Mouse (Mus musculus) kidney, adult 8-10 months (tissue): ENCODE data around the gene Dcxr.
"Not testable (repeated sequence)": the region's sequence is repeated elsewhere in the genome, so short reads cannot be mapped to it uniquely, and the experiment has no call there.

ENCODE experiments used
- DNase-seq, 2 experiments: peaks; one replicate each; pipeline ENCODE4 v3.0.0; 2022

The Dcxr gene

DNA sequence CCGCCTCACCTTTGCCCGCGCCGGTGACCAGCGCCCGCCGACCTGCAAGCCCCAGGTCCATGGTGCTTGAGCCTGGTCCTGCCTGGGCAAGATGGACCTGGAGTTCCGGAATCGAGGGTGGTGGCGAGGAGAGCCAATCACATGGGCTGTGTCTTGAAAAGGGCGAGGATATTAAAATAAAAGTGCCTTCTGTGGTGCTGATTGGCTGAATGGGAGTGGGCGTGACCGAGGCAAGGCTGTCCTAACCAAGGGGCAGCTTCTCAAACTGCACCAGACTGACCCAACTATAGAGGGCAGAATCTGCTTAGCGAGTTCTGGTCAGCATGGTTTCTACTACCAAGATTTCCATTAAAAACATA, at the start of gene Dcxr:
Dcxr (minus strand) TSS at position 113 of the 359 bp plus-strand sequence.
- DNase-seq, result peak; percentile 97 to 98

DNA sequence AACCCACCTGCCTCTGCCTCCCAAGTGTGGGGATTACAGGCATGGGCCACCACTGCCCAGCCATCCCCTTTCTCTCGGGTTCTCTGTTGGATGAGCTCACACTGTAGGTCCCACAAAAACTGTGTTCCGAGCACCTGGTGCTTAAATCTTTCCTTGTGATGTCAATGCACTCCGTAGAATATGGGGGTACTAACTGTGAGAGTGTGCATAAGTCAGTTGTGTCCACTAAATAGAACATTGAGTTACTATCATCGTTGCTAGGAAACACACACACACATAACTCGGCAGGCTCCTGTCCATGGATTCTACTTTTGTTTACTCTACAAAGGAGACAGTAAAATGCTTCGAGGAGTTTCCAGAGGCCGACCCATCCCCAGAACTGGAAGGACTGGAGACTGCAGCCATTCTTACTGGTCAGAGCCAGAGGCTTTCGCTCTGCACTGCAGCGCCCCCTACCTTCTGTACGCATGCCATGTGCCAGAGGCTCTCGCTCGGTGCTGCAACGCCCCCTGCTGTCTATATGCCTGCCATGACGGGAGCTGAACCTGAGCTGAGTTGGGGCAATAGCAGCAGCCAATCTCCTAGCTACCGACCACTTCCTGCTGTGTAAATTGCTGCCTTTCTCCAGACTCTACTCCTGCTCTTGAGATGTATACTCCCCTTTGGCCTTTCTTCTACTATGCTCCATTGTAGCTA, 48.8 kb upstream of the Dcxr start:
- peak; percentile 87 to 95 for DNase-seq

DNA sequence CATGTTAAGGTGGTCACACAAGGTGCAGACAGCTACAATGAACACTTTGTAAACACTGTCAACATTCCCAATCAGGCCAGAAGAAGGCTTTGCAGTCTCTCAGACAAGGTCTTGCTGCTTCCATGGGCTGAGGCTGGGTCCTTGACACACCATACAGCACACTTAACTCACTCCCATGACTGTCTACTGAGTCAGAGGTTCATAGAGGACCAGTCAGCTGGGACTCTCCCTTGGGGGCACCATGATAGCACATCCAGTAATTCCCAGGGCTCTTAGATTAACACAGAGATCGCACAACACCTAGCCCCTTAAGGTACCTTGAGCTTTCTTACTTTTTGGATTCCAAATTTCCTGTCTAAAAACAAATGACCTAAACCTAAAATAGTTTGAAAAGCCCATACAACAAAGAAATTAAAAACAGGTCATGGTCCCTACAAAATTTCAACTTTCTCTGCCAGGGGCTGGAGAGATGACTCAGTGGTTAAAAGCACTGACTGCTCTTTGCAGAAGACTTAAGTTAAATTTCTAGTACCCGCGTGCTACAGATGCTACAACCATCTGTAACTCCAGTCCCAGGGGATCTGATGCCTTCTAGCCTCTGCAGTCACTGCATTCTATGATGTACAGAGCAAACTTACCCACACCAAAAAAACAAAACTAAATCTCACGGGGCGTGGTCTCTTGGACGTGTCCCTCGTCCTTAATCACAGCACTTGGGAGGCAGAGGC, 46.5 kb upstream of the Dcxr start:
- no peak for DNase-seq

DNA sequence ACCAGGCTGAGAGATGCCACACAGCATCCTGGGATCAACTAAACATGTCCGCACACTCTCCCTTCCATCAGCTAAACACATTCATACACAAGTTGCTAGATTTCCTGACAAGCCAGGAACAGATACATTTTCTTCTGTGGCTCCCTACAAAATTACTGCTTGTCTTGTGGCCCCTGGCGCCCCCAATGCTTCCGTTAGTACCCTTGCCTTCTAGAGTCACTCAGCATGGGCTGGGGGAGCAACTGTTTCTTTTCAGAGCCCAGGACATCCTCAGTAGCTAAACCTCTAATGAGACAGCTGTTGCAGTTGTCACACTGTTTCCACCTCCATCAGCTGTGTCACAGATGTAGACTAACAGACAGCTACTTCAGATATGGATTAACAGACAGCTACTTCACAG, 45.7 kb upstream of the Dcxr start:
- DNase-seq, result no peak

DNA sequence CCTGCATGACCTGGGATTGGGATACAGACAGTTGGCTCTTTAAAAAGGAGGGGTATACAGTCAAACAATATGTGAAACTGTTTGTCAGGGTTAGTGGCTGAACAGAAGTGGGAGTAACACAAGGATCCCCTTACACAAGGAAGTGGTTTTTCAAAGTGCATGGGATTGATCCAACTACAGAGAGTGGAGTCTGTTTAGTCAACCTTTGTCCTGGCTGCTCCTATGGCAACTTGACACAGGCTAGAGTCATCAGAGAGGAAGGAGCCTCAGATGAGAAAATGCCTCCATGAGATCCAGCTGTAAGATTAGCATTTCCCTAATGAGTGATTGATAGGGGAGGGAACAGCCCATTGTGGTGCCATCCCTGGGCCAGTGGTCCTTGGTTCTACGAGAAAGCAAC, 41.1 kb upstream of the Dcxr start:
- DNase-seq, result no peak

DNA sequence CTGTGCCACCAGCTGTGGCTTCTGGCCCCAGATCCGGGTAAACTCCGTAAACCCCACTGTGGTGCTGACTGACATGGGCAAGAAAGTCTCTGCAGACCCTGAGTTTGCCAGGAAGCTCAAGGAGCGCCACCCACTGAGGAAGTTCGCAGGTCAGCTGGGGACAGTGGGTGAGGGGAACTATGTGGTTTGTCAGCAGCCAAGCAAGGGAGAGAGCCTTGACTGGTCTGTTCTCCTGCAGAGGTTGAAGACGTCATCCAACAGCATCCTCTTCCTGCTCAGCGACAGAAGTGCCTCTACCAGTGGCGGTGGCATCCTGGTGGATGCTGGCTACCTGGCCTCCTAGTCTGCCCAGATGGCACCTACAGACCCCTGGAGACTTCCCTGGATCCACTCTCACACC, 39.9 kb upstream of the Dcxr start:
- DNase-seq, result not testable (repeated sequence)

DNA sequence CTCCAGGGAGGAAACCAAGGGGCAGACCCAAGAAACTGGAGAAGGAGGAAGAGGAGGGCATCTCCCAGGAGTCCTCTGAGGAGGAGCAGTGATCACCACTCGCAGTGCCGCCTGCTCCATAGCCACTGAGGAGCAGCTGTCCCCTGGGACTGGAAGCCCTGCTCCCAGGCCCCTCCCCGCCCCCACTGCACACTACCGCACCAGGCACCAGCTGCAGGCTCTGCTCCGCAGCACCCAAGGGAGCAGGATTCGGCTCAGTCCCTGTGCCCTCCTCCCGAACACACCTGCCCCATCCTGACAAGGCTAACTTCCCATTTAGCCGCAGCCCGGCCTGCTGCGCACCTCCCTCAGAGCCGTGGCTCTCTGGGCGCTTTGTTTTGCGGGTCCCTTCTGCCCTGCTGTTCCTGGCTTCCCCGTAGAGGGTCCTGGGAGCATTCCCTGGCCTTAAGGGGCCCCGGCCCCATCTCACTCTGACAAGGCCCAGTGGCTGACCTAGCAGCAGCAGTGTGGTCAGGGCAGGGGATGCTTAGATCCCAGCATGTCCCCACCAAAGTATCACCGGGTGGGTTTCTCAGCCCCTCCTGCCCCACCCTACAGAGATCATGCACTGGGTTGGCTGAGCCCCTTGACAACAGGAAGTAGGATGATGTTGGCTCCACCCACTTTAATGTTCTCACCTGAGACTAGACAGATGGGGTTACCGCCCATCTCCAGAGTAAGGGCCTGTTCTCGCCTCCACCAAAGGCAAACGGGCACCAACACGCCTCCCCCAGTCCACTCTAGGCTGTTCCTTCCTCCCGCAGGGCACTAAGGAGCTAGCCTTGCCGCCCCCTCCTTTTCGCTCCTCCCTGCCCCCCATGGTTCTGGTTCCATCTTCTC, 36.3 kb upstream of the Dcxr start:
- not testable (repeated sequence) for DNase-seq

DNA sequence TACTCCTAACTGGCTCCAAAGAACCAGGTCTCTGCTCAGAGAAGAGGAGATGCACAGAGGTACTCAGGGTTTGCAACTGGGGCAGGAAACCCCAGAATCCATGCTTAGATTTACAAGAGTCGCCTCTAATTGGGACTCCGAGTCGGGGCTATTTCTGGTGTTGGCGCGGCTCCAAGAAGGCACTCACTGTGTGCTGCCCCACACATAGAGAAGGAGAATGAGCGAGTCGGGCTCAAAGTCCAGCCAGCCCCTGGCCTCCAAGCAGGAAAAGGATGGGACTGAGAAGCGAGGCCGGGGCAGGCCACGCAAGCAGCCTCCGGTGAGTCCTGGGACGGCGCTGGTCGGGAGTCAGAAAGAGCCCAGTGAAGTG, 35.6 kb upstream of the Dcxr start, which contains the start of gene Hmga1b:
Hmga1b (plus strand) TSS at position 123 of the 370 bp plus-strand sequence.
- not testable (repeated sequence) for DNase-seq

DNA sequence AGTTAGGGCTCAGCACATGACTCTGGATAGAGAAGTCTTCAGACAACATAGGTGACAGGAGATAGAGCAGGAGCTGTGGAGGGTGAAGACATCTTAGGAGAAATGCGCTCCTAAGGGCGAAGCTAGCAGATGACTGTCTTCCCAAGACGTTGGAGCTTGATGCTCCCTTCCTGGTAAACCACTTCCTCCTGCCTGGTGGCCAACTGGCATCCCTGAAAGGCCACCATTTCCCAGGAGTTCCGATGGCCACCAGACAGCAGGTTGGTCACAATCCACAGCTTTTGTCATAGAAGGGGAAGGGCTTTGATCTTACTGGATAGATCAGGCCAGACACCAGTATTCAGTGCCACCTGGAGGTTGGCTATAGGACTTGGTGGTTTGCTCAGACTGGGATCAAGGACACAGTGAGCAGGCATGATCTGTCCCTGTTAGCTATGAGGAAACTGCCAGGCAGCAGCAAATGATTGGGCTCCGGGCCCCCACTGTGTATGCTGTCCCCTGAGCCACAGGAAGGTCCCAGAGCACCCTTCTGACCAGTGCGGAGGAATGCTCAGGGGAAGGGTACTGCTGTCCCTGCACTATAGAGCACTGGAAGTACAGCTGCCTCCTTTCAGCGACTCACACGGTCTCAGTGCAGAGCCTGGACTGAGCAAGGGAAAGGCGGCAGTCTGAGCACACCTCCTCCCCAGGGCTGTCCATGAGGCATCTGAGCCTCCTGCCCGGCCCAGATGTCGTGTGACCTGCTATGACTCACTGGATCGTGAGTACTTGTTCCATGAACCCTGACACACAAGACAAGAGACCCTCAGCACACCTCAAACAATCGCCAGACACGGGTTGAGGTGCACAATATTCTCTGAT, 35.0 kb upstream of the Dcxr start:
- DNase-seq, result no peak

DNA sequence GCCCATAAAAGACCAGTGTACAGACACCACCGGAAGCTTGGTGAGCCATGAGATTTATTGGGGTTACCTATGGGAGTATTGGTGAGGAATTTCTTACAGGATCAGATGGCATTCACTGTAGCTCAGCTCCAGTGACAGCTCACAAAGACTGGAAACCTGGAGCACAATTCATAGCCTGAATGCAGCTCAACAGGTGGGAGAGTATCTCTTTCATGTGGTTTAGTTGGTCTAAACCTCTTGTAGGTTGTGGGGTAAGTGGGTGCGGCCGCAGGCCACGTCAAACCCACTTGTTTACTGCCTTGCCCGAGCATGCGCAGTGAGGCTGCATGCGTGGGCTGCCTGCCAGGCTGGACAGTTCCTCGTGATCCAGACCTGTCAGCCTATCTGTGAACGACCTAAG, 33.2 kb upstream of the Dcxr start:
- DNase-seq, result no peak

DNA sequence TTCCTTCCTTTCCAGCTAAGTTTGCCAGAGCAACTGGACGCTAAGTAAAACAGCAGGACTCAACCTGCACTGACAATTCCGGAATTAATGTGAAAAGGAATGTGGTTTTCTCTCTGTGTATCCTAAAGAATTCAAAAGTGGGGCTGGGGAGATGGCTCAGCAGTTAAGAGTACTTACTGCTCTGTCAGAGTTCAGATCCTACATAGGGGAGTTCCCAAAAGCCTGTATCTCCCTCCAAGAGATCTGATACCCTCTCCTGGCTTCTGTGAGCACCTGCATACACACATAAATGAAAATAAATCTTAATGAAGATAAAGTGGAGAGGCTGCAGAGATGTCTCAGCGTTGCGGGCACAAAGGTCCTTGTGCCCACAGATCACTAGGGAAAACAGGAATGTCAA, 24.5 kb upstream of the Dcxr start:
- DNase-seq, result no peak

DNA sequence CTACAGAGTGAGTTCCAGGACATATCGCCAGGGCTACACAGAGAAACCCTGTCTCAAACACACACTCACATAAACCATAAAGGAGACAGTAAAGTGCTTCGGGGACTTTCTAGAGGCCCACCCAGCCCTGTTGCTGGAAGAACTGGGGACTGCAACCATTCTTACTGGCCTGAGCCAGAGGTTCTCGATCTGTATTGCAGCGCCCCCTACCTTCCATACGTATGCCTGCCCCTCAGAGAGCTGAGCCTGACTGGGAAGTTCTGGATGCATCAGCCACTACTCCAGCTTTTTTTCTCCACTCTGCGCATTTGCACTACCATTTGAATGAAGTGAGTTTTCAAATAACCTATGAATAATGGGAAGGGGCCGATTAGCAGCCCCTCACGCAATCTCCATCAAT, 22.3 kb upstream of the Dcxr start:
- DNase-seq, result peak in 1 of 2 experiments; percentile 38

DNA sequence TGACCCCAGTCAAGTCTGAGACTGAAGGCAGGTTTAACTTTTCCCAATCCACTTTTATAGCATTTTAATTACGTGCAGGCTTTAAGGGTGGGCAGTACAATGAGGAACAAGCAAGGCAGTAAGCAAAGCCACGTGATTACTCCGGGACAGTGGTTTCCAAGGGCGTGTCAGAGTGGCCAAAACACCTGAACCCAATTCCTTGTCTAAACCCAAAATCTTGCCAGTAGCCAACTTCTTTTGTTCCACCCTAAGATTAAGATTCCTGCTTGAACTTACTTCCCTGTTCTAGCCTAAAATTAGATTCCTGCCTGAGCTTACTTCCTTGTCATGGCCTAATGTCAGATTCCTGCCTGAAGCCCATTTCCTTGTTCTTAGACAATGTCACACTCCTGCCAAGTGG, 20.9 kb upstream of the Dcxr start:
- no peak for DNase-seq

DNA sequence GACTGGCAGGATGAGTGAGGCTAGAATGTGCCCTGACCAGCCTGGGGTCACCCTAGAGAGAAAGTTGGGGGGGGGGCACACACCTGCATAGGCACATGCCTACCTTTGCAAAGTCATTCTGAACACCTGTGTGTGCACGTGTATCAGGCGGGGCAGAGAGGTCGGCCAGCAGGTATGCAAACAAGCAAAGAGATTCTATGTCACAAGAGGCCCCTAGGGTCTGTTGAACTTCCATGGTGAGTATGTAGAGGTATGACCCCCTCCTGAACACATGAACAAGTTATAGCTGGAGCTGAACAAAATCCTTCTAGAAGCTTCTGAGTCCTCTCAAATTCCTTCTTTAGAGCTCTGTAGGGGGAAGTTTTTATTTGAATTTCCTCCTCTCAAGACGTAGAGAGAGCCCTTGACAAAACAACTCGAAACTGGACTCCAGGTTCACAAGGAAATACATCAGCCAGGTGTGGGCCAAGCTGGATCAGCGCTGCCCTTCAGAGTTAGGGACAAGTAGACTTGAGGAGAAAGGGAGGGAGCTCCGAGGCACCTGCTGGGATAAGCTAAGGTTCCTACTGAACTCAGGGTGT, 17.1 kb upstream of the Dcxr start:
- DNase-seq, result no peak

DNA sequence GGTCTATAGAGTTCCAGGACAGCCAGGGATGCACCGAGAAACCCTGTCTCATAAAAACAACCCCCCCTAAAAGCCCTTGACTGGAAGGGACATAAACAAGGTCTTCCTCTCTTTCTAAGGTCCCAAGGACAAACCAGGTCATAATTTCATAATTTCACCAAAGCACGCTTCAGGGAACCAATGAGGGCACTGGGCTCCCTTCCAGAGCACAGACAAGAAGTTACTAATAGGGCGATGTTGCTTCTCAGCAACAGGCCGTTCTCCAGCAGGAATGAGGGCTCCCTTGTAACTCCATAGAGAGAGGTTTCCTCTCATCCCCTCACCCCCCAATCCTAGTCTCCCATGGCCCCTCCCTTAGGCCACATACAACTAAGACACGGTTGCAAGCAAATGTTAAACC, 13.9 kb upstream of the Dcxr start:
- no peak for DNase-seq

DNA sequence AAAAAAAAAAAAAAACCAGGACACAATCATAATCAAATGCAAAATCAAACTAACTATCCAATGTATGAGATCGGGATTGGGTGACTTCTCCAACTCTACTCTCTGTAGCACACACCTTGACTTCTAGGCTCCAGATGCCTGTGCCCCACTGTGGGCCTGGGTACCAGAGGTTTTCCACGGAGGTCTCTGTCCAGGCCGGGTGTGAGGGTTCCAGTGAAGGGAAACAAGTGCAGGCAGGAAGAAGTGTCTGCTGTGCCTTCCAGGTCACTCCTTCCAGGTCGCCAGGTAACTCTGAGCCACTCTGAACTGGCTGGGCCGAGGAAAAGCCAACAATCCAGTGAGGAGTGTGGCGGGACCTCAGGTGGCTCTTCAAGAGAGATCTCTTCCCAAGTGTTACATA, 9.3 kb upstream of the Dcxr start:
- no peak for DNase-seq

DNA sequence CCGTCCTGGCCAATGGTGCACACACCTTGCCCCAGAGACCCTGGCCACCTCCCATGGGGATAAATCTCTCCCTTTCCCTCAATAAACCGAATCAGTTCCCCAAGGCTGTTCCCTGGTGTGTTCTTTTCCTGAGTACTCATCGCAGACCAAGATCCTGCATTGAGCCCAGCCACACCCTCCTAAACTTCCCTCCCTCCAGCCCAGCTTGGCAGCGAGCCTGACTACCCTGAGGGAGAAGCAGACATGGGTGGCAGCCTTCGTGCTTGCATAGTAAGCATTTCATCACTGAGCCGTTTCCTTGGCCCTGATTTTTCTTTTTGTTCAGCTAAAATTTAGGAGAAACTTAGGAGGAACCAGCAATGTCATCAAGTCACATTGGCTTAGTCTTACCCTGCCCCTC, 6.4 kb upstream of the Dcxr start:
- DNase-seq, result peak; percentile 51 to 63

DNA sequence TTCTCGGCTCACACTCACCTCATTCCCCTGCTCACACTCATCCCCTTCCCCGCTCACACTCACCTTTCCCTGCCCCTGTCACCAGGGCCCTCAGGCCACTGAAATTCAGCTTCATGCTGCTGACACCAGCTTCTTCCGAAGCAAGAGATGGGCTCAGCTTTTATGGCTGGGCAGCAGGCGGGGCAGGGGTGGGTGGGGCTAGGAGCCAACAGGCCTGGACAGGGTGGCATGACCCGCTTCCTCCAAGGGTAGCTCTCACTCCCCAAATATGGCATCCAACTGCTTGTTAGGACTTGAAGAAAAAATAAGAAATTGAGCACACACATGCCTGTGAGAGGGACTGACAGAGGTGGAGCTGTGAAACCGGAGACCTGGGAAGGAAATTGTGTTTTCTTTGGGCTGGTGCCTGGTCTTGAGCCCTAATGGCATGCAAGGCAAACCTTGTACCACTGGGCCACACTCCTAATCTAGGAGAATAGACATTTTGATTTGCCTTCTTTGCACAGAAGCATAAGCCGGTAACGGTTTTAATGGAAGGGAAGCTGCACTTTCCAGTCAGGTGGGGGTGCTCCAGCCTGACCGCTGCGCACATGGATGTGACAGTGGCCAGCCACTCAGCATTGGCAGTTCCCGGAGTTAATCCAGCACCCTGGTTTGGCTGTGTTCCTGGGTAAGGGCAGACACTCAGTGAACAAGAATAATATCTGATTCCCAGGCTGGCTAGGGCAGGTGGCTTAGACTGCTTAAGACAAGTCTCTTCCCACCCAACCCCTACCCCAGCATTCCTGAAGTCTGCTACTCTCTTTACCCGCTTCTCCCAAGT, 5.0 kb upstream of the Dcxr start, which contains the start of gene Cbr2:
Cbr2 (minus strand) TSS at position 257 of the 823 bp plus-strand sequence.
- DNase-seq, result no peak

DNA sequence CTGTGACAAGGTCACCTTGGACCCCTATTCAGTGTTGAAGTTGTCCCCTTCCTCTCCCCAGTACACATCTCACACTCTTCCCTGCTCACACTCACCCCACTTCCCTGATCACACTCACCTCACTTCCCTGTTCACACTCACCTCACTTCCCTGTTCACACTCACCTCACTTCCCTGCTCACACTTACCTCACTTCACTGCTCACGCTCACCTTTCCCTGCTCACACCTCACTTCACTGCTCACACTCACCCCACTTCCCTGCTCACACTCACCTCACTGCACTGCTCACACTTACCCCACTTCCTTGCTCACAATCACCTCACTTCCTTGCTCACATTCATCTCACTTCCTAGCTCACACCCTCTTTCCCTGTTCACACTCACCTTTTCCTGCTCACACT, 4.3 kb upstream of the Dcxr start:
- no peak for DNase-seq

DNA sequence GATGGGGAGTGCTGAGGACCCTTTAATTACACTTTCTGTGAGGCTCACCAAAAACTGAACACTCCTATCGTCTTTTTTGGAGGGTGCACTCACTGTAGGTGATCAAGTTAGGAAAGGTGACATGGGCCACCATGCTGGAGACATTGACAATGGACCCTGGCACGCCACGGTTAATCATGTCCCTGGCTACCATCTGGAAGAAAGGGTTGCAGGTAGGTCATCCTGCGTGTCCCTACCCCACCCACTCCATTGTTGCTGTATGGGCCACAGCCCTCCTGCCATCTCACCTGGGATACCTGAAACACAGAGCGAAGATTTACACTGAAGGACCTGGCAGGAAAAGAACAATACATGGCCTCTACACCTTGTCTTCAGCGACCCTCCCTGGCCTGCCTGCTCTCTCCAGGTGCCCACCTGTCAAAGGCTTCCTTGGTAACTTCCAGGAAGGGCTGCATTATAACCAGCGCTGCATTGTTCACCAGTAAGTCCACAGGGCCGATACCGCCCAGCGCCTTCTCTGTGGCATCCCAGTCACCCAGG, 3.3 kb upstream of the Dcxr start:
- DNase-seq, result no peak
